Mouse (Mus musculus): ENCODE data around the gene Tysnd1.

Gene Tysnd1

GRCm38 (mm10) chr10:61737537-61737936, 42.2 kb downstream of the Tysnd1 start:
- DNase-seq (ENCODE audit: low spot score): no peak

GRCm38 (mm10) chr10:61738126-61738525, 42.8 kb downstream of the Tysnd1 start:
- no peak for DNase-seq (ENCODE audit: low spot score)

- no peak for DNase-seq (ENCODE audit: low spot score)
Measured at GRCm38 (mm10) chr10:61741306-61741705, 46.0 kb downstream of the Tysnd1 start.

GRCm38 (mm10) chr10:61741873-61742272, 46.6 kb downstream of the Tysnd1 start:
- no peak for DNase-seq (ENCODE audit: low spot score)

- DNase-seq (ENCODE audit: low spot score): no peak
Measured at GRCm38 (mm10) chr10:61742336-61742735, 47.0 kb downstream of the Tysnd1 start.

GRCm38 (mm10) chr10:61745133-61745532, 49.8 kb downstream of the Tysnd1 start:
- no peak for DNase-seq (ENCODE audit: low spot score)

- DNase-seq (ENCODE audit: low spot score): no peak
Measured at GRCm38 (mm10) chr10:61747302-61747701, 52.0 kb downstream of the Tysnd1 start.

- DNase-seq (ENCODE audit: low spot score): no peak
Measured at GRCm38 (mm10) chr10:61750014-61750413, 54.7 kb downstream of the Tysnd1 start.

GRCm38 (mm10) chr10:61751534-61752219, 56.4 kb downstream of the Tysnd1 start:
- no peak for DNase-seq (ENCODE audit: low spot score)

Measured in left cerebral cortex, adult 11 months (tissue).